In genomic region chr9:123274674-123275073, GRCm38 (mm10) we compare ENCODE assay signal across 22 mouse cellular contexts. TPM values are rescaled to one million over a fixed set of nuclear protein-coding genes. Genes with fewer than 3 reads are reported as not detected.
"Had no signal": no experiment of that assay in that cellular context is flagged by ENCODE, and none has a peak within 500 bp of the region (broad histone marks: within the 10 kb centered on the region; RNA-seq: fewer than 3 reads in every experiment).

No protein-coding gene starts in this region.

- H3K9ac ChIP-seq: limb, embryonic 15.5 days; liver, embryonic 15.5 days had no signal

- H3K4me2 ChIP-seq: limb, embryonic 15.5 days; liver, embryonic 15.5 days; midbrain, embryonic 11.5 days had no signal

- H3K27me3 ChIP-seq: limb, embryonic 15.5 days; liver, embryonic 15.5 days had no signal

- H3K4me3 ChIP-seq: layer of hippocampus, adult 2 months; limb, embryonic 15.5 days; liver, embryonic 15.5 days had no signal

- H3K36me3 ChIP-seq: limb, embryonic 15.5 days; liver, embryonic 15.5 days had no signal

- ATAC-seq: inflammation-experienced regulatory T-cells, adult 6 months; intestine, embryonic 16.5 days had no signal

- DNase-seq: kidney, adult 2 months; kidney, postnatal 25 days; layer of hippocampus, adult 9-11 months; lung, adult 2 months; lung, postnatal 14 days; lung, postnatal 4 days; midbrain, embryonic 14.5 days; right cerebral cortex, adult 18-20 months; right cerebral cortex, postnatal 14 days; right cerebral cortex, postnatal 4 days; thymus, adult 2 months; thymus, postnatal 14 days; thymus, postnatal 4 days had no signal

- H3K9me3 ChIP-seq: limb, embryonic 15.5 days; liver, embryonic 15.5 days had no signal

- H3K4me1 ChIP-seq: limb, embryonic 15.5 days had no signal

- H3K27ac ChIP-seq: kidney, postnatal 0 days; layer of hippocampus, adult 2 months; limb, embryonic 15.5 days; liver, embryonic 15.5 days; stomach, postnatal 0 days had no signal

RNA-seq across cellular contexts. Expression of gene Cdcp1, which starts 58.8 kb away (rescaled TPM):
- total RNA-seq: layer of hippocampus, postnatal 25 days had no signal
- polyA plus RNA-seq: midbrain, embryonic 14.5 days had no signal
